Mouse (Mus musculus) forebrain, embryonic 15.5 days (tissue): ENCODE measurements around the gene Chic1. TPM values are rescaled to one million over a fixed set of nuclear protein-coding genes. Genes with fewer than 3 reads are reported as not detected.

ENCODE experiments used
- ATAC-seq: fragments of 200-750 bp; cut with Nextera tagmentation; replicated peaks from 2 replicates; pipeline ENCODE4 v1.8.0; 2017; ENCODE audit warnings: mild to moderate bottlenecking, moderate TSS enrichment, moderate library complexity
- H3K27ac ChIP-seq: fragments of 300-500 bp; sonication (generic); replicated peaks from 2 replicates; pipeline ENCODE4 v1.5.1; 2015; ENCODE audit warnings: mild to moderate bottlenecking, inconsistent platforms
- H3K27me3 ChIP-seq: fragments of 300-500 bp; sonication (generic); 2 replicates; pipeline ENCODE4 v1.6.1; 2015; ENCODE audit warnings: inconsistent platforms
- H3K36me3 ChIP-seq: fragments of 300-500 bp; sonication (generic); 2 replicates; pipeline ENCODE4 v1.6.1; 2015; ENCODE audit warnings: mild to moderate bottlenecking, inconsistent platforms
- H3K4me1 ChIP-seq: fragments of 300-500 bp; sonication (generic); 2 replicates; pipeline ENCODE4 v1.6.1; 2015; ENCODE audit warnings: inconsistent platforms
- H3K4me2 ChIP-seq: fragments of 300-500 bp; sonication (generic); replicated peaks from 2 replicates; pipeline ENCODE4 v1.6.1; 2015; ENCODE audit warnings: mild to moderate bottlenecking, inconsistent platforms
- H3K4me3 ChIP-seq: fragments of 300-500 bp; sonication (generic); 2 replicates; pipeline ENCODE4 v1.5.1; 2015; ENCODE audit warnings: mild to moderate bottlenecking, inconsistent platforms
- H3K9ac ChIP-seq: fragments of 300-500 bp; sonication (generic); replicated peaks from 2 replicates; pipeline ENCODE4 v1.6.1; 2015; ENCODE audit warnings: mild to moderate bottlenecking, inconsistent platforms
- H3K9me3 ChIP-seq: fragments of 300-500 bp; sonication (generic); 2 replicates; pipeline ENCODE4 v1.6.1; 2016; ENCODE audit warnings: inconsistent platforms
- WGBS: fragments of 180-500 bp; shearing (Covaris S2); methylation state at CpG from one replicate; pipeline ENCODE4 v1.1.7; 2015; ENCODE audit warnings: mixed read lengths; 5-methylcytosine and 5-hydroxymethylcytosine counted together
- polyA plus RNA-seq: library from polyadenylated mRNA; unstranded; fragments of >200 nt; fragmentation: Nextera tagmentation; extraction: Ambion mirVana; gene quantifications from 2 replicates; pipeline ENCODE4 v1.2.1, GENCODE M21; 2015

Gene Chic1
- 6.5 and 6.7 TPM in 2 replicates for polyA plus RNA-seq

DNA sequence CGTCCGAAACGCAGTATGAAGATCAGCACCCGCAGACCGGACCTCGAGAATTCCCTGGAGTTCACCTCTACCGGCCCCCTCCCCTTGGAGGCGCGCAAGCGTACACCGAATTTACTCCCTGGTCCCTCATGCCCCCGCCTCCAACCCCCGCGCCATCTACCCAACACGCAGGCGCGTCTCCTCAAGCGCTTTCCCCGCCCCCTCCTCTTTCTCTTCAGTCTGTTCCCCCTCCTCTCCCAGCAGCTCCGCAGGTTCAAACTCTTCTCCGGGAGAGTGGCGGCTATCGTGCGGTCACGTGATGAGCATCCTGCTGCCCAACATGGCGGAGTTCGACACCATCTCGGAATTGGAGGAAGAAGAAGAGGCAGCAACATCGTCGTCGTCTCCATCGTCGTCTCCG lies at the start of gene Chic1:
TSS of gene Chic1 (plus strand) at position 190 of the 400 bp plus-strand sequence.
- H3K27ac ChIP-seq, result peak within 1 kb of the TSS; percentile 67
- peaks cover 17% of the 10 kb centered on the region for H3K27me3 ChIP-seq
- peak; percentile 96 for ATAC-seq
- no peaks in the 10 kb centered on the region for H3K4me1 ChIP-seq
- H3K9me3 ChIP-seq, result no peaks in the 10 kb centered on the region
- peak within 1 kb of the TSS; percentile 63 for H3K9ac ChIP-seq
- 20% methylated on average over 34 of the region's 34 CpGs for WGBS
- H3K4me3 ChIP-seq, result peak within 1 kb of the TSS; percentile 59
- H3K4me2 ChIP-seq, result peak within 1 kb of the TSS; percentile 43
- H3K36me3 ChIP-seq, result no peaks in the 10 kb centered on the region

DNA sequence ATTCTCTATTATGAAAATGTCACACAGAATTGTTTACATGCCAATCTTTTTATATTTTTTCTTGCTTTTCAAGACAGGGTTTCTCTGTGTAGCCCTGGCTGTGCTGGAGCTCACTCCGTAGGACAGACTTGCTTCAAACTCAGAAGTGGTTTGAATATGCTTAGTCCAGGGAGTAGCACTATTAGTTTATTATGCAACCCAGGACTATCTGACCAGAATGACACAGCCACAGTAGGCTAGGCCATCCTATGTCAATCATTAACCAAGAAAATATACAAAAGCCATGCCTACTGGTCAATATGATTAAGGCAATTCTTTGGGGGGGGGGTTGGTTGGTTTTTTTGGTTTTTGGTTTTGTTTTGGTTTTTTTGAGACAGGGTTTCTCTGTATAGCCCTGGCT lies 48.0 kb upstream of the Chic1 start:
- Histone ChIP-seq H3K36me3 (no peaks in the 10 kb centered on the region), H3K9ac (no peak overlapping the region), H3K4me2 (no peak overlapping the region), H3K27me3 (no peaks in the 10 kb centered on the region; the same call in 1 of the 2 replicates), H3K27ac (no peak overlapping the region), H3K4me3 (no peak overlapping the region), H3K4me1 (no peaks in the 10 kb centered on the region), H3K9me3 (no peaks in the 10 kb centered on the region)
- ATAC-seq, result no peak
- WGBS, result 81% methylated on average over 1 of the region's 1 CpGs

DNA sequence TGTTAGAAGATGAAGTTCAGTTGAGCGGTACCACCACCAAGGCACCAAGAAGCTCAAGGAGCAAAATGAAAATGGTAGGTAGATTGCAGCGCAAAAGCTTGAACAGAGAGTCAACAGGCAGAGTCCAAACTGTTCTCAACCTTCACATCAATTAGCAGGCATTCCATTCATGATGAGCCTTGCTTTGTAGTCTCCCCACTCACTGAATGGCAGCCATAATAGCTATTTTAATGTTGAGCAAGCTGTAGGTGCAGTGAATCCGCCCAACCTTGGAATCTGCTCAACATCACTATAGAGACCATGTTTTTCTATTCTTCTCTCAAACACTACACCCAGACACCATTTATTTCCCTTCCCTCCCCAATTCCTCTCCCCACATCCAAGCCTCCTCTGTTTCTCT lies 44.6 kb upstream of the Chic1 start:
- no peak for ATAC-seq
- no peak overlapping the region for H3K9ac ChIP-seq

DNA sequence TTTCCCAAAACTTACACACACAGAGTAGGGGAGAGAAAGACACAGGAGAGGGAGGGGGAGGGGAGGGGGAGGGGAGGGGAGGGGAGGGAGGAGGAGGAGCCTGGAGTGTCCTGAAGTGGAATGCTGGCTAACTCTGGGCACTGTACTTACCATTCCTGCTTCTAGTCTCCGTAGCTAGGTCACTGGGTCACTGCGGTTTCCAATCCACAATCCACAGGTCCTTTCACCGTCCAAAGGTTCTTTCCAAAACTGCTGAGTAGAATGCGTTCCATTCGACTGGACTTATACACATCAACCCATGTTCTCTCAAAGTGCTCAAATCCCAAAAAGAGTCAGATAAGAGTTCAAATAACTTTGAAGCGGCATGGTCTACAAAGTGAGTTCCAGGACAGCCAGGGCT lies 42.1 kb upstream of the Chic1 start:
- H3K4me3 ChIP-seq, result no peak overlapping the region
- WGBS, result 89% methylated on average over 6 of the region's 6 CpGs
- no peak overlapping the region for H3K27ac ChIP-seq
- no peak overlapping the region for H3K4me2 ChIP-seq
- H3K9me3 ChIP-seq, result no peaks in the 10 kb centered on the region
- H3K27me3 ChIP-seq, result peaks cover 11% of the 10 kb centered on the region
- H3K36me3 ChIP-seq, result no peaks in the 10 kb centered on the region
- H3K4me1 ChIP-seq, result no peaks in the 10 kb centered on the region
- H3K9ac ChIP-seq, result no peak overlapping the region
- ATAC-seq, result no peak

More for the DNA sequence above, 44.6 kb upstream of the Chic1 start:
- Histone ChIP-seq H3K36me3 (no peaks in the 10 kb centered on the region), H3K4me2 (no peak overlapping the region), H3K27ac (no peak overlapping the region), H3K4me1 (no peaks in the 10 kb centered on the region), H3K27me3 (no peaks in the 10 kb centered on the region), H3K4me3 (no peak overlapping the region), H3K9me3 (no peaks in the 10 kb centered on the region)
- 80% methylated on average over 3 of the region's 3 CpGs for WGBS

DNA sequence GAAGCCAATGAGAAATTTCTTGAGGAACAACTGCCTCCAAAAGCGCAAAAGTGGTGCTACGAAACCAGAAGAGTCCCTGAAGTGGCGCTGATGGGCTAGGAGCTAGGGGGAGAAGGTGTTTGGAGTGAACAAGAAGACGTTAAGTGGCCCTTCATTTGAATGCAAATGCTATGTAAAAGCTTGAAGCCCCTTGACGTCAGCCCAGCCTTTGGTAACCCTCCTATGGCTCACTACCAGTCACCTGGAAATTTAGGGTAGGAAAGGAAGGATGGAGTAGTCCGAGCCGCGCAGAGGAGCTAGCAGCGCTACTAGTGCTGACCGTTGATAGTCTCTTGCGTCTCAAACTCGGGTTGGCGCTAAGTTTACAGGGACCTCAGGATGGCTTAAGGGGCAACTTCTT lies 35.1 kb upstream of the Chic1 start, which contains the start of gene Cdx4:
TSS of gene Cdx4 (plus strand) at position 253 of the 400 bp plus-strand sequence.
- peaks cover 48% of the 10 kb centered on the region for H3K27me3 ChIP-seq

DNA sequence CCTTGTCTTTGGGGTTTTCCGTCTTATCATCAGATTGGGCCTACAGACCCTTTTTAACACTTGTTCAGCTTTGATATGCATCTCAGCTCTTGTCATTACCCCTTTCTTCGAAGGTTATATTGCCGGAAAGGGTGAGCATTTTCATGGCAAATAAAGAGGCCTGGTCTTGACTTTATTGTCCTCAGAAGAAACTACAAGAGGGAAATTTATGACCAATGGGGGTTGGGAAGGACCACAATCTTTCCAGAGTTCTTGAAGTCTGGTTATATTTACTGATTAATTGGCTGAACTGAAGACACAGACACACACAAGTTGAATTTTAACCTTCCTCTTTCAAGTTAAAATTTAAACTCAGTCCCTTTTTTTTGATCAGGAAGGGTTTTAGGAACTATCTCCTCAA lies 30.4 kb upstream of the Chic1 start:
- WGBS, result 82% methylated on average over 3 of the region's 3 CpGs
- Histone ChIP-seq H3K4me1 (0 out of 2 replicates have a peak, but pooled peaks cover 4% of the 10 kb centered on the region), H3K27me3 (peaks cover 40% of the 10 kb centered on the region), H3K9me3 (no peaks in the 10 kb centered on the region), H3K36me3 (no peaks in the 10 kb centered on the region), H3K27ac (no peak overlapping the region), H3K4me2 (no peak overlapping the region), H3K4me3 (no peak overlapping the region), H3K9ac (no peak overlapping the region)
- no peak for ATAC-seq

More for the DNA sequence above, 35.1 kb upstream of the Chic1 start, which contains the start of gene Cdx4:
- H3K9ac ChIP-seq, result no peak within 1 kb of the TSS
- WGBS, result 20% methylated on average over 13 of the region's 13 CpGs
- no peaks in the 10 kb centered on the region for H3K9me3 ChIP-seq
- H3K27ac ChIP-seq, result no peak within 1 kb of the TSS
- H3K4me2 ChIP-seq, result peak within 1 kb of the TSS; percentile 20
- peak within 1 kb of the TSS; percentile 14; the same call in 1 of the 2 replicates for H3K4me3 ChIP-seq
- H3K4me1 ChIP-seq, result 0 out of 2 replicates have a peak, but pooled peaks cover 4% of the 10 kb centered on the region
- ATAC-seq, result no peak
- no peaks in the 10 kb centered on the region for H3K36me3 ChIP-seq

DNA sequence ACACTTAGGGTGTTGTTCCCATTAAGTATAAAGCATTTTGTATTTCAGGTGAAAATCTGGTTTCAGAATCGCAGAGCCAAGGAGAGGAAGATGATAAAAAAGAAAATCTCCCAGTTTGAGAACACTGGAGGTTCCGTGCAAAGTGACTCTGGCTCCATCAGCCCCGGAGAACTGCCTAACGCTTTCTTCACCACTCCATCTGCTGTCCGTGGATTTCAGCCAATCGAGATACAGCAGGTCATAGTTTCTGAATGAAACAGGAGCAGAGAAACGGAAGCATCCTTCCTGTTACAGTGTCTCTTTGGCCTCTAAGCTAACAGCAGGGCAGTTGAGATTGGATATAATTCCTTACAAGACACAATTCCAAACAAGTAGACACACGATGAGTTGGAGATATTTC lies 26.9 kb upstream of the Chic1 start:
- no peaks in the 10 kb centered on the region for H3K36me3 ChIP-seq
- H3K27ac ChIP-seq, result no peak overlapping the region
- no peaks in the 10 kb centered on the region for H3K4me1 ChIP-seq
- no peak overlapping the region for H3K4me2 ChIP-seq
- no peak for ATAC-seq
- WGBS, result 66% methylated on average over 8 of the region's 8 CpGs
- H3K9me3 ChIP-seq, result no peaks in the 10 kb centered on the region
- H3K9ac ChIP-seq, result no peak overlapping the region
- H3K27me3 ChIP-seq, result peaks cover 17% of the 10 kb centered on the region; the same call in 1 of the 2 replicates
- H3K4me3 ChIP-seq, result no peak overlapping the region

DNA sequence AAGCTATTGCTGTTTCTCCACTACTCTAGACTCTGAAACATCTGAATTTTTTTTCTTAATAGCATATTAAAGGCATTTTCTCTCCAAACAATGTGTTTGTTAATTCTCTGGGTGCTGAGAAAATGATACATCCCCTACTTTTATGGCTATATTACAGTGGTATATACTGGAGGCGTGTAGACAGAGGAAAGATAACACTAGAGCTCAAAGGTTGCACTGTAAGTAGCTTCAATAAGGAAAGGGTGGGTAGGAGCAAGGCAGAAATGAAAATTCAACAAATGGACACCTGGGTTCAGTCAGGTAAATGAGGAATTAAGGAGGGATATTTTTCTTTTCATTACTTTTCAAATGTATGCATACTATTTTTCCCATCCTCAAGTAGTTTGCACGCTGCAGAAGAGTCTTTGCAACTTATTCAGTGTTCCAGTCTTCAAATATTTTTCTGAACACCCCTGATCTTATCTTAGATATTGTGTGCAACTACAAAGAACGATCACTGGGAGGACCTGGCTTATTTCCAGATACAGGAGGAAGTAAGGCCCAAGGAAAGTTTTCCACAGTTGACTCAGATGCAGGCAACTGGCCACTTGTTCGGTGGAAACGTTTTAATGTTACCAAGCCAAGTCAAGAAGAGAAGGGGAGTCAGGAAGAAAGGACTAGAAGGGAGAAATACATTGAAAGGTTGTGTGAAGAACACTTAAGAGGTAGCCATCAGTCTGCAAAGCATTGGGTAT lies 25.0 kb upstream of the Chic1 start:
- H3K4me1 ChIP-seq, result no peaks in the 10 kb centered on the region
- H3K9me3 ChIP-seq, result no peaks in the 10 kb centered on the region
- ATAC-seq, result no peak
- H3K4me2 ChIP-seq, result no peak overlapping the region
- 70% methylated on average over 5 of the region's 5 CpGs for WGBS
- H3K4me3 ChIP-seq, result no peak overlapping the region
- peaks cover 15% of the 10 kb centered on the region; the same call in 1 of the 2 replicates for H3K27me3 ChIP-seq
- no peaks in the 10 kb centered on the region for H3K36me3 ChIP-seq
- H3K27ac ChIP-seq, result no peak overlapping the region
- H3K9ac ChIP-seq, result no peak overlapping the region

DNA sequence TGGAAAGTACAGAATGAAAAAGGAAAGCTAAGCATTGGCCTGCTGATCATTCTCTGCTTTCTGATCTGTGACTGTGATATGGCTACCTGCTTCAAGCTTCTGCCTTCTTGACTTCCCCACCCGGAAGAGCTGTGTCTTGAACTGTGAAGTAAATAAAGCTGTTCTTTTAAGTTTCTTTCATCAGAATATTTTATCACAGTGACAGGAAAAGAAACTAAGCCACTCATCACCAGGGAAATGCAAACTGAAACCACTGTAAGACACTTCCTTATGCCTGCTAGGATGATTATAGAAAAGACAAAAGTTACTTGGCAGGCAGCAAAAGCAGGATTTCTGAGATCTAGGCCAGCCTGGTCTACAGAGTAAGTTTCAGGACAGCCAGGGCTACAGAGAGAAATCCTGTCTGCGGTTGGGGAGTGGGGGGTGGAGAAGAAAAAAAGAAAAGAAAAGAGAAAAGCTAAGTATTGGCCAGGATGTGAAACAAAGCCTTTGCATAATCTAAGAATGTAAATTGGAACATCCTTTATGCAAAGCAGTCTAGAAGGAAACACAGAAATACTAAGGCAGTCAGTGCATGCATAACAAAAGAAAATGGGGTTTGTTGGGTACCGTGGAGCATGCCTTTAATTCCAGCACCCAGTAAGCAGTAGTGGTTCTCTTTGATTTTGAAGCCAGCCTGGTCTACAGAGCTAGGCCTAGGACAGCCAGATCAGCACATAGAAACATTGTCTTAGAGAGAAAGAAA lies 14.7 kb upstream of the Chic1 start:
- no peak for ATAC-seq
- H3K4me2 ChIP-seq, result no peak overlapping the region

DNA sequence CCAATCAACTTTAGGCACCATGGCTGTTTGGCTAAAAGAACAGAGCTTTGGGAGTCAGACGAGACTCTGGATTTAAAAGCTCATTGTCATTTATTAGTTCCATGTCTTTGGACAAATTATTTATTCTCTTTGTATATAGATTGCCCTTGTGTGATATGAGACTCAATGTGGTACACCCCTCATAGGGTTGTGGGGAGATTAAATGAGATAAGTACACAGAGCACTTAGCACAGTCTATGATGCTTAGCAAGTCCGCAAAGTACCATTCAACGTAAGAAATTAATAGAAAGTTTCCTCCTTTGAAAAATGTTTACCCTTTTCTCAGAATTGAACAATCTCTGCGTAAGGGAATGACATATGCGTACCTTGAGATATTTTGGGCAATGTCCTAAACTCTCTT lies 492 bp upstream of the Chic1 start:
- H3K4me2 ChIP-seq, result peak overlapping the region; percentile 43
- no peaks in the 10 kb centered on the region for H3K36me3 ChIP-seq
- peak; percentile 57; the same call in 1 of the 2 replicates for ATAC-seq
- no peak overlapping the region for H3K9ac ChIP-seq
- WGBS, result 35% methylated on average over 5 of the region's 5 CpGs
- no peaks in the 10 kb centered on the region for H3K4me1 ChIP-seq
- H3K27ac ChIP-seq, result no peak overlapping the region
- peaks cover 22% of the 10 kb centered on the region for H3K27me3 ChIP-seq
- H3K9me3 ChIP-seq, result no peaks in the 10 kb centered on the region
- peak overlapping the region; percentile 59 for H3K4me3 ChIP-seq

More for the DNA sequence above, 14.7 kb upstream of the Chic1 start:
- H3K27me3 ChIP-seq, result no peaks in the 10 kb centered on the region
- H3K27ac ChIP-seq, result no peak overlapping the region
- H3K36me3 ChIP-seq, result no peaks in the 10 kb centered on the region
- H3K4me3 ChIP-seq, result no peak overlapping the region
- WGBS, result 65% methylated on average over 3 of the region's 3 CpGs
- no peaks in the 10 kb centered on the region for H3K9me3 ChIP-seq
- no peak overlapping the region for H3K9ac ChIP-seq
- no peaks in the 10 kb centered on the region for H3K4me1 ChIP-seq

DNA sequence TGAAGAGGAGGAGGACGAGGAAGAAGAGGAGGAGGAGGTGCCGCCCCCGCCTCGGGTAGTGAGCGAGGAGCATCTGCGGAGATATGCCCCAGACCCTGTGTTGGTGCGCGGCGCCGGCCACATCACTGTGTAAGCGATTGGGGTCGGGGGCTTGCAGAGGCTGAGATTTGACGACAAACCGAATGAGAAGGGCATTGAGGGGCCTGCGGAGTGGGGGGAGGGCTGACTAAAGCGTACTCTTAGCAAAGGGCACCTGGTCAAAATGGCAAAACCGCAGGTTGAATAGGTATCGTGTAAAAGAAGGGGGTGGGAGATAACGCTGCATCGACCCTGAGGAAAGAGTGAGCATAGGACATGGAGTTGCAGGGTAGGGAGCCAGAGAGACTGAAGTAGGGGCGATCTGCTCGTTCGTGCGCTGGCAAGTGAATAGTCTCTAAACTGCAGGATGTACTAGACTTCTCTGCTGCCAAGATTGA lies 523 bp downstream of the Chic1 start:
- Histone ChIP-seq H3K4me1 (no peaks in the 10 kb centered on the region), H3K4me3 (peak overlapping the region; percentile 59), H3K4me2 (peak overlapping the region; percentile 43), H3K9ac (peak overlapping the region; percentile 63), H3K27me3 (peaks cover 17% of the 10 kb centered on the region), H3K36me3 (no peaks in the 10 kb centered on the region), H3K9me3 (no peaks in the 10 kb centered on the region), H3K27ac (peak overlapping the region; percentile 67)
- peak; percentile 87 for ATAC-seq
- WGBS, result 16% methylated on average over 21 of the region's 24 CpGs

DNA sequence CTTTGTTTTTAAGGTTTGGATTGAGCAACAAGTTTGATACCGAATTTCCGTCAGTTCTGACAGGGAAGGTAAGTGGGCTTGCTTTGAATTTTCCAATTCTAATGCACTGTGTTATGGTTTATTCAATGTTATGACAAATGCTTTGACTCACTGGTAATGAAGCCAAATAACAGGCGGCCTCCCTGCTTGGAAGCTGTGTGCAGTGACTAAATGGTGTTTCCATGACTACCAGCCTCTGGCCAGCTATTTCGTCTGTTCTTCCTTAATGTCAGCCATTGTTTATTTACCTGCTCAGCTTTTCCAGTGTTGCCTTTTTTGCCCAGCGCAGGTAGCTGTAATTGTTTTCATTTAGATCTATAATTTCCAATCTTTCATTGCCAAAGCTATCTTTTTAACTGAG lies 9.9 kb downstream of the Chic1 start:
- no peak for ATAC-seq
- 32% methylated on average over 5 of the region's 5 CpGs for WGBS
- Histone ChIP-seq H3K9me3 (no peaks in the 10 kb centered on the region), H3K4me1 (peaks cover 4% of the 10 kb centered on the region; the same call in 1 of the 2 replicates), H3K4me2 (no peak overlapping the region), H3K36me3 (no peaks in the 10 kb centered on the region), H3K27ac (no peak overlapping the region), H3K9ac (no peak overlapping the region), H3K27me3 (peaks cover 8% of the 10 kb centered on the region; the same call in 1 of the 2 replicates), H3K4me3 (no peak overlapping the region)
